Mouse (Mus musculus) cerebellum, adult 2 months (tissue): ENCODE results near the gene Hoxa3.

ENCODE experiments used
- CTCF ChIP-seq: fragments of 200-500 bp; IDR thresholded peaks from 2 replicates; pipeline ENCODE4 v1.5.1; 2011; ENCODE audit warnings: low read depth, mild to moderate bottlenecking, control low read depth, low read length, moderate library complexity, borderline replicate concordance; ENCODE audit not compliant: insufficient read depth
- POLR2A ChIP-seq: fragments of 200-500 bp; IDR thresholded peaks from 2 replicates; pipeline ENCODE4 v1.6.1; 2011; ENCODE audit warnings: low read length, control low read depth, borderline replicate concordance; ENCODE audit not compliant: insufficient read depth

DNA sequence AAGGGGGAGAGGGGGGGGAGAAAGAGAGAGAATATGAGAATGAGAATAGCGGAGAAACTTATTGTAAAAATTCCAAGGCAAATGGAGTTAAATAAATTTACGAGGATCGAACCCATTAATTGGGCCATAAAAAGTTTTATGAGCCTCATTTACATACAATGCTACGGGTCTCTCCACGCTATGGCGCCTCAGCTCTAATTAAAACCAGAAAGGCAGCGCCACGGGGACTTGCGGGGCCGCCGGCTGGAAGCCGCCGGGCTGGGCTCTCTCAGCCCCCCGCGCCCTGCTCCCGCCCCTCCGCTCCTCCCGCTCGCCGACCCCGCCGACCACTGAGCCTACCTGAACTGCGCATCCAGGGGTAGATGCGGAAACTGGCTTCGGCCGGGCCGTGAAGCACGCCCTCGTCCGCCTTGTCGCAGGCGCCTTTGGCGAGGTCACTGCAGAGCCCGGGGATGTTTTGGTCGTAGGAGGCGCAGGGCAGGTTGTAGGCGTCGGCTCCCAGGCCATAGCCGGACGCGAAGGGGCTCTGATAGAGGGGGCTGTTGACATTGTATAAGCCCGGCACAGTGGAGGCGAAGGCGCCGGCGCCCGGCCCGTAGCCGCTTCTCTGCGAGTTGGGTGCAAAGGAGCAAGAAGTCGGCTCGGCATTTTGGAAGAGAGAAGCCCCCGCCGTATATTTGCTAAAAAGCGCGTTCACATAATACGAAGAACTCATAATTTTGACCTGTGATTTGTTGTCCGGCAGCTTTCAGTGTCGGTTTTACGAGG is 3.7 kb upstream of the Hoxa3 start:
- TF ChIP-seq CTCF (no peak), POLR2A (no peak)
